Mouse (Mus musculus) gastrocnemius, postnatal 25 days (tissue): ENCODE data around the gene Gm1330. TPM values are rescaled to one million over a fixed set of nuclear protein-coding genes. Genes with fewer than 3 reads are reported as not detected.
"Not testable (repeated sequence)": the region's sequence is repeated elsewhere in the genome, so short reads cannot be mapped to it uniquely, and the experiment has no call there.

Source experiments
- DNase-seq: peaks from one replicate; pipeline ENCODE4 v3.0.0; 2022
- long read RNA-seq, 2 experiments: library from polyadenylated mRNA; stranded (forward); transcript quantifications; one replicate each; pipeline ENCODE4 v2.0.0; 2021
- total RNA-seq, 2 experiments: library from RNA; stranded (reverse); gene quantifications; 1 replicate in 1 of 2; 2 replicates in 1 of 2; pipeline ENCODE4 v1.2.3; 2021

Gm1330 gene
- total RNA-seq, result not detected
- long read RNA-seq, experiment 1, result 0 reads
- long read RNA-seq, experiment 2, result 0 reads

DNA sequence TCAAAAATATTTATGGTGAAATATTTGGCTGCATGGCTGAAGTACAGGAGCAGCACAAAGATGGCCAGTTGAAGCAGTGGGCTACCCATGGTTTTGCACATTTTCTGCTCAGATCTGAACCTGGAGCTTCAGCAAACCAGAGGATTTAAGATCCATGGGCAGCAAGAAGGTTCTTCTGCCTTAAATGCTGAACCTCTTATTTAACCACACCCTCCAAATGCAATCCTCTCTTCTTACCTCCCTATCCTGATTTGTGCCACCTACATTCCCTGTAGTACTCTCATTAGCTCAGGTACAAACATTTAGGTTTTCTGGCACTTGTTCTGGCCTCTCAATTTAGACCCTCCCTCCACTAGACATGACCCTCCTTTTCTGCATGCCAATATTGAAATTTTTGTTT is at the start of gene Gm1330:
Gm1330 (minus strand) TSS at position 101 of the 400 bp plus-strand sequence.
- no peak for DNase-seq

DNA sequence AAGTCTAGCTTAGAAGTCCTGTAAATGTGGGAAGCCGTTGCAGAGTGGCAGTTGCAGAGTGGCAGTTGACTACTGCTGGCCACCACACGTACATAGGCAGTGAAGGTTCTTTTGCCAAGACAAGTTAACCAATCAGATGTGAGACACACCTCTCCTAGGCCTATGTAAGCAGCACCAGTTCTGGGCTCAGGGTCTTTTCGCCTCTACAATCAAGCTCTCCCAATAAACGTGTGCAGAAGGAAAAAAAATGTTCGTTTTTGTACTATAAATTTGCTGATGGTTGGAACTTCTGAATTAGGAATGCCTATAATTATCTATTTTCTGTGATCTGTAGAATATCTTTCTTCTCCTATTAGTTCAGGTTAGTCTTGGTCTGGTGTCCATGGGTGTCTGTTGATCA is 14.1 kb upstream of the Gm1330 start, which contains the start of gene Gm10750:
Gm10750 (minus strand) TSS at position 101 of the 400 bp plus-strand sequence.
- DNase-seq, result not testable (repeated sequence)

DNA sequence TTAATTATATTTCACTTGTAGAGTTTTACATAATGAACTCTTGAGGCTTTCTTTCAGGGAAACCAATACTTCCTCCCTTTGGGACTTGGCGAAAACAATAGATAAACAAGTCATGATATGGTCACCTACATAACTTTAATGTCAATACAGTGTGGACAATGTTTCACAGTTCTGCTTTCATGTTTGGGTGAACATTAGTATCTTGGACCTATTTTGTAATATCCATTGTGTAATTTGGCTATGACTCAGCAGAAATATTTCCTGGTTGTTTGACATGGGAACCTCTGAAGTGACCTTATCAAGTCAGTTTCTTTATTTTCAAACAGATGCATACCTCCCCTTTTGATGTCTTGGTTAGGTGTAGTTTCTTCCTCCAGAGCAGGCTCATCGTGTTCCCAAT is 1.8 kb upstream of the Gm1330 start:
- DNase-seq, result no peak

DNA sequence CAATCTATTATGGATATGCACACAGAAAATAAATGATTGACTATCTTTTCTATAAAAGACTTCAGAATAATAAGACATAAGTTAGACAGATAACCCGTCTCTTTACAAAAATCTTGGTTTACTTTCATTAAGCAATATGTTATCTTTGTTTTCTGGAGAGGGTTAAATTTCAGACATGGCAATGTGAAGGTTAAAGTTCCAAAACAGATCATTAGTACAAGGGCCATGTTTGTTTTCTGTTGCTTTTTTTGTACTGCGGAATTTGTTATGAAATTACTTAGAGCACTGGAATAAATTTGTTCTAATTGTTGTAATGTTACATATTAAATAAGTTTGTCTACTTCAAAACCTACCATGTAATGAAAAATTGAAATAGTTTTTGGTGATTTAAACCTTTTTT is 7.9 kb downstream of the Gm1330 start:
- DNase-seq, result no peak

Other genes starting within 250 kb of the Gm1330 start
- not detected for gene Cst11, start 231.8 kb downstream of the Gm1330 start, total RNA-seq
- not detected for gene 8030411F24Rik, start 221.2 kb downstream of the Gm1330 start, total RNA-seq
- gene Cst12, start 213.9 kb downstream of the Gm1330 start, total RNA-seq, result not detected
- gene Cst8, start 204.5 kb downstream of the Gm1330 start, total RNA-seq, result not detected
- gene Cst13, start 183.2 kb downstream of the Gm1330 start, total RNA-seq, result not detected
- gene Cst9, start 168.1 kb downstream of the Gm1330 start, total RNA-seq, result not detected
- 1 to 10 TPM; 1.3 to 1.4 TPM for gene 9230104L09Rik, start 138.2 kb downstream of the Gm1330 start, total RNA-seq
- 100 to 1,000 TPM; 540 to 563 TPM for gene Cst3, start 127.6 kb downstream of the Gm1330 start, total RNA-seq
- gene Gm10750, start 14.0 kb upstream of the Gm1330 start, total RNA-seq, result not detected